In the genomic region with DNA sequence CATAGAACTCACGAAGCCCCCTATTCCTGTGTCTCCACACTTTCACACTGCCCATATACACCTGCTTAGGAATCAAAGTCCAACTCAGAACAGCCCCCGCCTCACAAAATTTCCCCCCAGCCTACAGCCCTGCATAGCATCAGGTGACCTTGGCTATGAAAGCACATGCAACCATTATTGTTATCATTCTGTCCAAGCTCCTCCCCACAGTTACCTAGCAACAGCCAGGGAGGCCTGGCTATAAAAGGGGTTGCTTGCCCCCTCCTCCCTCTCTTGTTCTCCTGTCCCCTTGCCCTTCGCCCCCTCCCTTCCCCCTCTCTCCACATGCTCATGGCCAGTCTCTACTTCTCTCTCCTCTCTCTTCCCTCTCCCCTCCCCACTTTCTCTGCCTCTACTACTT, we compare ENCODE assay signal across 9 mouse cellular contexts.
DNase-seq lines count a peak whose midpoint lies in the region; ATAC-seq and TF ChIP-seq lines count a peak whose summit lies in the region.
"Had no signal": no experiment of that assay in that cellular context is flagged by ENCODE, and none has a peak within 500 bp of the region (broad histone marks: within the 10 kb centered on the region; RNA-seq: fewer than 3 reads in every experiment).

No protein-coding gene starts in this region.

- peaks cover 11% of the 10 kb centered on the region for H3K4me1 ChIP-seq in hindbrain, embryonic 13.5 days (replicated peaks)
- 0 out of 2 replicates have a peak, but pooled peaks cover 3% of the 10 kb centered on the region for H3K4me1 ChIP-seq in midbrain, postnatal 0 days (ENCODE audit: insufficient read depth, low read length)
- H3K4me1 ChIP-seq in liver, embryonic 11.5 days (replicated peaks; ENCODE audit: control insufficient read depth, insufficient read depth, low read length): peaks cover 4% of the 10 kb centered on the region; the same call in 1 of the 2 replicates

- ATAC-seq in hindbrain, embryonic 13.5 days (ENCODE audit: low FRiP score): peak; percentile 44; the same call in 1 of the 2 replicates
- ATAC-seq in midbrain, postnatal 0 days (ENCODE audit: low FRiP score): peak; percentile 50
- no peak for ATAC-seq in liver, embryonic 11.5 days (replicated peaks; ENCODE audit: low FRiP score)

- H3K4me2 ChIP-seq in hindbrain, embryonic 13.5 days: no peak overlapping the region
- no peak overlapping the region for H3K4me2 ChIP-seq in midbrain, postnatal 0 days (ENCODE audit: low read depth, low read length, poor library complexity, severe bottlenecking)
- H3K4me2 ChIP-seq in liver, embryonic 11.5 days: no peak overlapping the region

- no peak for TF ChIP-seq CTCF in brain, embryonic 14.5 days (IDR thresholded peaks at IDR 0.05; ENCODE audit: borderline replicate concordance, extremely low read depth, insufficient read depth, insufficient read length)
- no peak for TF ChIP-seq CTCF in midbrain, postnatal 0 days (IDR thresholded peaks at IDR 0.05)

- H3K4me3 ChIP-seq in hindbrain, embryonic 13.5 days: no peak overlapping the region
- no peak overlapping the region for H3K4me3 ChIP-seq in midbrain, postnatal 0 days (ENCODE audit: low read depth, low read length)
- no peak overlapping the region for H3K4me3 ChIP-seq in liver, embryonic 11.5 days (ENCODE audit: low read depth, low read length)
- H3K4me3 ChIP-seq: erythroblast, embryonic 14.5 days had no signal

- no peak overlapping the region for H3K27ac ChIP-seq in hindbrain, embryonic 13.5 days
- no peak overlapping the region for H3K27ac ChIP-seq in midbrain, postnatal 0 days (ENCODE audit: low read depth, low read length)
- no peak overlapping the region for H3K27ac ChIP-seq in liver, embryonic 11.5 days (ENCODE audit: low read depth, low read length)

- no peak overlapping the region for H3K9ac ChIP-seq in hindbrain, embryonic 13.5 days
- H3K9ac ChIP-seq in midbrain, postnatal 0 days (replicated peaks; ENCODE audit: low read length, poor library complexity, severe bottlenecking): no peak overlapping the region
- H3K9ac ChIP-seq in liver, embryonic 11.5 days (ENCODE audit: low read depth, low read length): no peak overlapping the region
- H3K9ac ChIP-seq: liver, postnatal 0 days had no signal

- no peaks in the 10 kb centered on the region for H3K36me3 ChIP-seq in hindbrain, embryonic 13.5 days
- H3K36me3 ChIP-seq in midbrain, postnatal 0 days (ENCODE audit: insufficient read depth, low read length): no peaks in the 10 kb centered on the region
- H3K36me3 ChIP-seq in liver, embryonic 11.5 days (ENCODE audit: control insufficient read depth, insufficient read depth, low read length): no peaks in the 10 kb centered on the region

- H3K9me3 ChIP-seq in hindbrain, embryonic 13.5 days: no peaks in the 10 kb centered on the region
- no peaks in the 10 kb centered on the region for H3K9me3 ChIP-seq in midbrain, postnatal 0 days (ENCODE audit: low read length)
- no peaks in the 10 kb centered on the region for H3K9me3 ChIP-seq in liver, embryonic 11.5 days (ENCODE audit: control insufficient read depth, low read length)

- peak; percentile 58 for DNase-seq in brain, embryonic 14.5 days (ENCODE audit: low read depth)
- DNase-seq in embryo, embryonic 9.5 days (ENCODE audit: extremely low spot score): peak; percentile 48
- no peak for DNase-seq in midbrain, postnatal 0 days (ENCODE audit: low spot score)
- no peak for DNase-seq in liver, embryonic 11.5 days (ENCODE audit: low spot score)
- DNase-seq in spleen, postnatal 14 days (ENCODE audit: low spot score in 2 of 2): no peak
- no peak for DNase-seq in right cerebral cortex, adult 18-20 months
- DNase-seq: liver, postnatal 0 days had no signal

- no peaks in the 10 kb centered on the region for H3K27me3 ChIP-seq in hindbrain, embryonic 13.5 days
- no peaks in the 10 kb centered on the region for H3K27me3 ChIP-seq in midbrain, postnatal 0 days (ENCODE audit: insufficient read depth, low read length)
- H3K27me3 ChIP-seq in liver, embryonic 11.5 days (replicated peaks; ENCODE audit: control insufficient read depth, insufficient read depth, low read length): no peaks in the 10 kb centered on the region

- no peak for TF ChIP-seq POLR2A in brain, embryonic 14.5 days (IDR thresholded peaks at IDR 0.05; ENCODE audit: borderline replicate concordance, extremely low read depth, insufficient read depth, insufficient read length, poor library complexity, severe bottlenecking)

- WGBS in hindbrain, embryonic 13.5 days: 32% methylated on average over 3 of the region's 3 CpGs
- WGBS in midbrain, postnatal 0 days: 43% methylated on average over 3 of the region's 3 CpGs
- 64% methylated on average over 3 of the region's 3 CpGs for WGBS in liver, embryonic 11.5 days

Comparison
In these comparisons a context has a peak if more than half of its experiments do, and no peak if none do; other contexts are left out.
1. DNase-seq: peak in brain, embryonic 14.5 days (single experiment) and embryo, embryonic 9.5 days (single experiment); none in midbrain, postnatal 0 days (single experiment), liver, embryonic 11.5 days (single experiment), spleen, postnatal 14 days (0 of 2) and right cerebral cortex, adult 18-20 months (single experiment).